Mouse (Mus musculus) CH12.LX (cell line): ENCODE data around the gene Lrch4. TPM values are rescaled to one million over a fixed set of nuclear protein-coding genes. Genes with fewer than 3 reads are reported as not detected.

Source experiments
- DNase-seq: peaks from one replicate; pipeline ENCODE4 v3.0.0-alpha.2; 2013; ENCODE audit errors: extremely low read depth
- H3K27ac ChIP-seq: 2 replicates; pipeline ENCODE4 v1.5.1; 2012; ENCODE audit warnings: low read depth, mild to moderate bottlenecking, control low read depth, moderate library complexity; ENCODE audit not compliant: insufficient read depth
- H3K27me3 ChIP-seq: replicated peaks from 2 replicates; pipeline ENCODE3; 2012; ENCODE audit warnings: inconsistent platforms
- H3K36me3 ChIP-seq, 2 experiments: replicated peaks in 1 of 2; 2 replicates each; pipeline versions ENCODE3 to v1.6.1; 2012; ENCODE audit warnings: inconsistent platforms in 1 of 2, low read length in 1 of 2, mild to moderate bottlenecking in 1 of 2, mixed read lengths in 1 of 2, moderate library complexity in 1 of 2; ENCODE audit not compliant: control insufficient read depth in 1 of 2, insufficient read depth in 1 of 2
- H3K4me1 ChIP-seq, 2 experiments: 2 replicates each; pipeline ENCODE4 v1.6.1; 2012; ENCODE audit warnings: inconsistent platforms in 1 of 2, moderate library complexity in 1 of 2; ENCODE audit not compliant: insufficient read depth in 2 of 2, control insufficient read depth in 1 of 2
- H3K4me2 ChIP-seq: 2 replicates; pipeline ENCODE4 v1.6.1; 2012; ENCODE audit warnings: low read depth, mild to moderate bottlenecking, control low read depth; ENCODE audit not compliant: poor library complexity, insufficient read depth, severe bottlenecking
- H3K4me3 ChIP-seq, 3 experiments: fragments of 150-350 bp in 1 of 3; sonication (generic) in 1 of 3; replicated peaks in 1 of 3; 2 replicates each; pipeline versions ENCODE3 to v1.5.1; 2011 to 2012; ENCODE audit warnings: low read depth in 2 of 3, low read length in 2 of 3, mild to moderate bottlenecking in 2 of 3, moderate library complexity in 2 of 3, control low read depth in 1 of 3, improper control_type of control experiment in 1 of 3, inconsistent platforms in 1 of 3, mixed read lengths in 1 of 3; ENCODE audit not compliant: poor library complexity in 1 of 3
- H3K79me2 ChIP-seq: replicated peaks from 2 replicates; pipeline ENCODE4 v1.6.1; 2012; ENCODE audit warnings: mild to moderate bottlenecking, moderate library complexity; ENCODE audit not compliant: control insufficient read depth, poor library complexity, insufficient read depth, severe bottlenecking; ENCODE audit errors: extremely low read depth
- H3K9ac ChIP-seq: 2 replicates; pipeline ENCODE4 v1.6.1; 2012; ENCODE audit warnings: low read depth, mild to moderate bottlenecking, control low read depth, moderate library complexity; ENCODE audit not compliant: insufficient read depth
- H3K9me3 ChIP-seq: replicated peaks from 2 replicates; pipeline ENCODE3; 2012; ENCODE audit warnings: low read length, inconsistent platforms, mixed read lengths
- CHD1 ChIP-seq: IDR thresholded peaks from 2 replicates; pipeline ENCODE4 v1.6.1; 2012; ENCODE audit warnings: low read depth, low read length, improper control_type of control experiment, inconsistent platforms
- ELF1 ChIP-seq: IDR thresholded peaks from 2 replicates; pipeline ENCODE4 v1.6.1; 2014; ENCODE audit warnings: low read depth, mild to moderate bottlenecking, inconsistent platforms, low read length, improper control_type of control experiment
- EP300 ChIP-seq: IDR thresholded peaks from 2 replicates; pipeline ENCODE4 v1.6.1; 2011; ENCODE audit warnings: low read length, improper control_type of control experiment
- GABPA ChIP-seq: IDR thresholded peaks from 2 replicates; pipeline ENCODE4 v1.6.1; 2012; ENCODE audit warnings: low read depth, low read length, improper control_type of control experiment, inconsistent platforms; ENCODE audit not compliant: insufficient replicate concordance
- HCFC1 ChIP-seq: IDR thresholded peaks from 2 replicates; pipeline ENCODE4 v1.6.1; 2012; ENCODE audit warnings: low read depth, mild to moderate bottlenecking, inconsistent platforms, low read length, improper control_type of control experiment
- IRF4 ChIP-seq: IDR thresholded peaks from 2 replicates; pipeline ENCODE4 v1.6.1; 2014; ENCODE audit warnings: low read depth, mild to moderate bottlenecking, inconsistent platforms, low read length, improper control_type of control experiment
- JUND ChIP-seq: conservative IDR thresholded peaks from 2 replicates; pipeline ENCODE4 v1.6.1; 2011; ENCODE audit warnings: low read depth, low read length, improper control_type of control experiment
- KAT2A ChIP-seq: IDR thresholded peaks from 2 replicates; pipeline ENCODE4 v1.6.1; 2012; ENCODE audit warnings: low read length, improper control_type of control experiment, inconsistent platforms; ENCODE audit not compliant: insufficient replicate concordance
- MAFK ChIP-seq: IDR thresholded peaks from 2 replicates; pipeline ENCODE4 v1.6.1; 2011; ENCODE audit warnings: low read length, improper control_type of control experiment; ENCODE audit not compliant: insufficient replicate concordance
- MAX ChIP-seq: IDR thresholded peaks from 2 replicates; pipeline ENCODE4 v1.6.1; 2011; ENCODE audit warnings: low read length, improper control_type of control experiment
- MEF2A ChIP-seq: IDR thresholded peaks from 2 replicates; pipeline ENCODE4 v1.6.1; 2014; ENCODE audit warnings: low read depth, mild to moderate bottlenecking, inconsistent platforms, low read length, improper control_type of control experiment, borderline replicate concordance
- MXI1 ChIP-seq: IDR thresholded peaks from 2 replicates; pipeline ENCODE4 v1.6.1; 2011; ENCODE audit warnings: mild to moderate bottlenecking, low read depth, low read length, improper control_type of control experiment
- MYC ChIP-seq: IDR thresholded peaks from 2 replicates; pipeline ENCODE4 v1.6.1; 2011; ENCODE audit warnings: low read depth, mild to moderate bottlenecking, improper control_type of control experiment, low read length
- NELFE ChIP-seq: IDR thresholded peaks from 2 replicates; pipeline ENCODE4 v1.6.1; 2011; ENCODE audit warnings: low read depth, low read length, improper control_type of control experiment
- NRF1 ChIP-seq: IDR thresholded peaks from 2 replicates; pipeline ENCODE4 v1.6.1; 2014; ENCODE audit warnings: low read depth, mild to moderate bottlenecking, inconsistent platforms, low read length, improper control_type of control experiment, moderate library complexity
- PAX5 ChIP-seq: IDR thresholded peaks from 2 replicates; pipeline ENCODE4 v1.6.1; 2012; ENCODE audit warnings: low read length, inconsistent platforms, mixed read lengths
- POLR2A ChIP-seq: IDR thresholded peaks from 2 replicates; pipeline ENCODE4 v1.6.1; 2011; ENCODE audit warnings: low read depth, mild to moderate bottlenecking, improper control_type of control experiment, low read length
- POLR2AphosphoS2 ChIP-seq: IDR thresholded peaks from 2 replicates; pipeline ENCODE4 v1.6.1; 2011; ENCODE audit warnings: low read depth, low read length, improper control_type of control experiment
- RAD21 ChIP-seq: IDR thresholded peaks from 2 replicates; pipeline ENCODE4 v1.6.1; 2011; ENCODE audit warnings: low read depth, mild to moderate bottlenecking, low read length, improper control_type of control experiment, moderate library complexity
- RCOR1 ChIP-seq: conservative IDR thresholded peaks from 2 replicates; pipeline ENCODE4 v1.6.1; 2012; ENCODE audit warnings: low read depth, mild to moderate bottlenecking, inconsistent platforms, low read length, improper control_type of control experiment
- SIN3A ChIP-seq: IDR thresholded peaks from 2 replicates; pipeline ENCODE4 v1.6.1; 2012; ENCODE audit warnings: low read length, improper control_type of control experiment, inconsistent platforms
- SMC3 ChIP-seq: IDR thresholded peaks from 2 replicates; pipeline ENCODE4 v1.6.1; 2011; ENCODE audit warnings: low read depth, low read length, improper control_type of control experiment
- TBP ChIP-seq: conservative IDR thresholded peaks from 2 replicates; pipeline ENCODE4 v1.6.1; 2011; ENCODE audit warnings: low read depth, low read length, improper control_type of control experiment
- TCF12 ChIP-seq: IDR thresholded peaks from 2 replicates; pipeline ENCODE4 v1.6.1; 2014; ENCODE audit warnings: low read depth, mild to moderate bottlenecking, inconsistent platforms, low read length, improper control_type of control experiment
- UBTF ChIP-seq: IDR thresholded peaks from 2 replicates; pipeline ENCODE4 v1.6.1; 2012; ENCODE audit warnings: low read depth, mild to moderate bottlenecking, inconsistent platforms, low read length, improper control_type of control experiment, moderate library complexity
- USF1 ChIP-seq: IDR thresholded peaks from 2 replicates; pipeline ENCODE4 v1.6.1; 2014; ENCODE audit warnings: low read depth, mild to moderate bottlenecking, inconsistent platforms, low read length, improper control_type of control experiment
- USF2 ChIP-seq: conservative IDR thresholded peaks from 2 replicates; pipeline ENCODE4 v1.6.1; 2011; ENCODE audit warnings: low read depth, low read length, improper control_type of control experiment
- ZC3H11A ChIP-seq: IDR thresholded peaks from 2 replicates; pipeline ENCODE4 v1.6.1; 2012; ENCODE audit warnings: low read depth, mild to moderate bottlenecking, inconsistent platforms, low read length, improper control_type of control experiment
- ZKSCAN1 ChIP-seq: IDR thresholded peaks from 2 replicates; pipeline ENCODE4 v1.6.1; 2012; ENCODE audit warnings: low read depth, inconsistent platforms, low read length, improper control_type of control experiment, borderline replicate concordance
- ZNF384 ChIP-seq: IDR thresholded peaks from 2 replicates; pipeline ENCODE4 v1.6.1; 2012; ENCODE audit warnings: low read depth, low read length, improper control_type of control experiment, inconsistent platforms
- dilution Hi-C: fragments of 300-500 bp; cut with MboI; formaldehyde crosslinking; loops from 2 replicates; pipeline ENCODE4 v1.14.3; 2020; ENCODE audit warnings: low sequenced_read_pairs; ENCODE audit not compliant: extremely low pct_unique_long_range_greater_than_20kb, extremely low pct_ligation_motif_present
- in situ Hi-C: fragments of 300-500 bp; cut with MboI; formaldehyde crosslinking; loops from 3 replicates; pipeline ENCODE4 v1.14.3; 2019; ENCODE audit warnings: low sequenced_read_pairs, low pct_ligation_motif_present, low pct_unique_long_range_greater_than_20kb, mixed read lengths
- polyA plus RNA-seq: library from polyadenylated mRNA; unstranded; fragments of >175 nt; gene quantifications from 2 replicates; pipeline ENCODE4 v1.2.1, GENCODE M21; 2012; ENCODE audit warnings: low read depth; ENCODE audit not compliant: insufficient read length
- total RNA-seq, 2 experiments: library from RNA; depleted of rRNA; stranded (reverse); fragments of 300-350 nt in 1 of 2; fragments of >200 nt in 1 of 2; gene quantifications; 2 replicates each; pipeline ENCODE4 v1.2.3; 2012 to 2014

The Lrch4 gene
- total and polyA plus RNA-seq, 3 experiments: 9.9 to 62.1 (median 25.6) TPM

DNA sequence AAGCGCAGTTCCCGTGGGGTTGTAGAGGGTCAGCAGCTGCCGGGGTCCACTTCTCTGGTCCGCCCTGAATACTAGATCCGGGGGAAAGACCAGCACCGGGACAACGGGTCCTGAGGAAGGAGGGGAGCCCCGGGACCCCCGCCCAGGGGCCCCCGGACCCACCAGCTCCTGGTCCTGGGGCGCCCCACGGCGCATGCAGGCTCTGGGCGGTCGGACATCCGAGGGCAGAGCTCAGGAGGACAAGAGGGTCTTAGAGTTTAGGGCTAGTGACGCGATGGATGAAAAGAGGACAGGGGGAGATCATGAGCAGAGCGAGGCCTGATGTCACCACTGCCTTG is 28.7 kb upstream of the Lrch4 start:
- peak; percentile 5 for DNase-seq
- Histone ChIP-seq H3K27me3 (no peaks in the 10 kb centered on the region), H3K9me3 (no peaks in the 10 kb centered on the region), H3K27ac (no peak overlapping the region), H3K9ac (peak overlapping the region; percentile 81), H3K4me3 (peak overlapping the region; percentile 60 to 92 (median 74)), H3K36me3 (peaks cover 12 to 29% of the 10 kb centered on the region in 2 experiments), H3K4me1 (peaks cover 13 to 40% of the 10 kb centered on the region in 2 experiments), H3K4me2 (peak overlapping the region; percentile 86), H3K79me2 (peaks cover 6% of the 10 kb centered on the region; the same call in 1 of the 2 replicates)
- TF ChIP-seq RAD21: no peak
- TF ChIP-seq MAX: no peak
- TF ChIP-seq RCOR1: no peak
- TF ChIP-seq KAT2A: no peak
- no peak for TF ChIP-seq NELFE
- TF ChIP-seq TCF12: no peak
- TF ChIP-seq USF2: no peak
- no peak for TF ChIP-seq MXI1
- TF ChIP-seq ZNF384: no peak
- no peak for TF ChIP-seq ZKSCAN1
- TF ChIP-seq NRF1: no peak
- no peak for TF ChIP-seq MAFK
- TF ChIP-seq TBP: no peak
- in situ Hi-C loops: no loop called here
- dilution Hi-C loops: no loop called here

DNA sequence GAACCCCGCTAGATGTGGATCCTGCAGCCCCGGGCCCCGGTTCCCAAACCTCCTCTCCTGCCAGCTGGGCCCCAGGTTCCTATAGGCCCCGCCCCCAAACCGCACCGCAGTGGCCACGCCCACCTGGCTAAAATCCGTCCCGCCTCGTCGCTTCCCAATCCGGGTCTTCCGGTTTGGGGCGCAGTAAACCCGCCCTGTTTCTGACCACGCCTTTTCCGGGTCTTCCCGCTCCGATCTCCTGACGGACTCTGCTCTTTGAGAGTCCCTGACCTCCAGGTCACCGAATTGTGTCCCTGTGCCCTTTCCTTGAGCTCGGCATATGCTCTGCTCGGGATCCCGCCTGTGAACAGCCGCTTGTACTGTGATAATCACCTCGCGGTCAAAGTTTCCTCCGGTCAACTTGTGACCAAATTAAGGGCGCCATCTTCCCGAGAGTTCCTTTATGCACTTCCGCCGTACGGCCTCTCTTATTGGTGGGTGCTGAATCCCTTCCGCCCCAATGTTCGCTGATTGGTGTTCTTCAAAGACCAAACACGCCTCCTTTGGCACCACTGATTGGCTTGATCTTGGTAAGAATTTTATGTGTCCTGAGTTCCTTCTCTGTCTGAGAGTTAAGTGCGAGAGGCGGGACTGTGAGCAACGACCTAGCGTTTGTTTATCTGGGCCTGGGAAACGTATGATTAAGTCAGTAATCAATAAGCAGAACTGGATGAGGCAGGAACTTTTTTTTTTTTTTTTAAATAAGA is 28.1 kb upstream of the Lrch4 start, which contains the start of gene Mospd3:
Gene Mospd3 (minus strand): TSS at position 440 of the 746 bp plus-strand sequence.
- peak within 1 kb of the TSS; percentile 77 for H3K27ac ChIP-seq
- H3K4me2 ChIP-seq: peak within 1 kb of the TSS; percentile 86
- DNase-seq: peak; percentile 99
- dilution Hi-C loops: no loop called here
- H3K36me3 ChIP-seq: peaks cover 12 to 31% of the 10 kb centered on the region in 2 experiments
- no peaks in the 10 kb centered on the region for H3K27me3 ChIP-seq
- H3K4me1 ChIP-seq: peaks cover 13 to 41% of the 10 kb centered on the region in 2 experiments
- in situ Hi-C loops: no loop called here
- peak within 1 kb of the TSS; percentile 60 to 92 (median 74) for H3K4me3 ChIP-seq
- H3K79me2 ChIP-seq: peaks cover 6% of the 10 kb centered on the region; the same call in 1 of the 2 replicates
- no peaks in the 10 kb centered on the region for H3K9me3 ChIP-seq
- peak within 1 kb of the TSS; percentile 94 for H3K9ac ChIP-seq
- TF ChIP-seq KAT2A (peak; percentile 89), MAFK (peak; percentile 39; the same call in 1 of the 2 replicates), UBTF (no peak), MAX (no peak; the same call in 1 of the 2 replicates), USF1 (no peak; the same call in 1 of the 2 replicates), GABPA (peak; percentile 11; the same call in 1 of the 2 replicates), JUND (no peak), RAD21 (no peak), POLR2A (peak; percentile 83), MYC (no peak; the same call in 1 of the 2 replicates), NELFE (peak; percentile 91), SMC3 (no peak), SIN3A (peak; percentile 93; the same call in 1 of the 2 replicates), IRF4 (peak; percentile 40; the same call in 1 of the 2 replicates), ELF1 (peak; percentile 95), POLR2AphosphoS2 (peak; percentile 93), CHD1 (no peak; the same call in 1 of the 2 replicates), NRF1 (peak; percentile 60), HCFC1 (peak; percentile 90), MEF2A (peak; percentile 12; the same call in 1 of the 2 replicates), EP300 (no peak), PAX5 (no peak), RCOR1 (peak; percentile 76), ZC3H11A (no peak), TCF12 (peak; percentile 73; the same call in 1 of the 2 replicates)
